Mouse (Mus musculus) heart, embryonic 10.5 days (tissue): ENCODE measurements around the gene Syna. TPM values are rescaled to one million over a fixed set of nuclear protein-coding genes. Genes with fewer than 3 reads are reported as not detected.

Experiments
- DNase-seq: peaks from one replicate; pipeline ENCODE4 v3.0.0-alpha.2; 2017; ENCODE audit warnings: low spot score
- H3K27ac ChIP-seq: fragments of 300-500 bp; sonication (generic); 2 replicates; pipeline ENCODE4 v1.5.1; 2016; ENCODE audit warnings: mild to moderate bottlenecking
- H3K27me3 ChIP-seq: fragments of 300-500 bp; sonication (generic); 2 replicates; pipeline ENCODE4 v1.6.1; 2016; ENCODE audit warnings: mild to moderate bottlenecking; ENCODE audit not compliant: poor library complexity, insufficient read depth, severe bottlenecking
- H3K36me3 ChIP-seq: fragments of 300-500 bp; sonication (generic); 2 replicates; pipeline ENCODE4 v1.6.1; 2016; ENCODE audit warnings: mild to moderate bottlenecking, moderate library complexity
- H3K4me1 ChIP-seq: fragments of 300-500 bp; sonication (generic); 2 replicates; pipeline ENCODE4 v1.6.1; 2016; ENCODE audit warnings: mild to moderate bottlenecking
- H3K4me3 ChIP-seq: fragments of 300-500 bp; sonication (generic); 2 replicates; pipeline ENCODE4 v1.5.1; 2016; ENCODE audit warnings: mild to moderate bottlenecking, moderate library complexity
- H3K9me3 ChIP-seq: fragments of 300-500 bp; sonication (generic); 2 replicates; pipeline ENCODE4 v1.6.1; 2016; ENCODE audit warnings: mild to moderate bottlenecking, moderate library complexity
- WGBS: fragments of 180-500 bp; shearing (Covaris S2); methylation state at CpG from one replicate; pipeline ENCODE4 v1.1.7; 2016; 5-methylcytosine and 5-hydroxymethylcytosine counted together
- polyA plus RNA-seq: library from polyadenylated mRNA; unstranded; fragments of >200 nt; fragmentation: Nextera tagmentation; extraction: Ambion mirVana; gene quantifications from 2 replicates; pipeline ENCODE4 v1.2.1, GENCODE M21; 2016

The Syna gene
- polyA plus RNA-seq, result not detected in 2 replicates

GRCm38 (mm10) chr5:134560071-134560449 lies at the start of gene Syna:
TSS of gene Syna (minus strand) at chr5:134560171.
- H3K36me3 ChIP-seq, result no peaks in the 10 kb centered on the region
- H3K4me3 ChIP-seq, result no peak within 1 kb of the TSS
- WGBS, result 76% methylated on average over 7 of the region's 7 CpGs
- 0 out of 2 replicates have a peak, but pooled peaks cover 4% of the 10 kb centered on the region for H3K9me3 ChIP-seq
- H3K4me1 ChIP-seq, result peaks cover 14% of the 10 kb centered on the region
- no peak within 1 kb of the TSS for H3K27ac ChIP-seq
- no peak for DNase-seq
- no peaks in the 10 kb centered on the region for H3K27me3 ChIP-seq

DNA sequence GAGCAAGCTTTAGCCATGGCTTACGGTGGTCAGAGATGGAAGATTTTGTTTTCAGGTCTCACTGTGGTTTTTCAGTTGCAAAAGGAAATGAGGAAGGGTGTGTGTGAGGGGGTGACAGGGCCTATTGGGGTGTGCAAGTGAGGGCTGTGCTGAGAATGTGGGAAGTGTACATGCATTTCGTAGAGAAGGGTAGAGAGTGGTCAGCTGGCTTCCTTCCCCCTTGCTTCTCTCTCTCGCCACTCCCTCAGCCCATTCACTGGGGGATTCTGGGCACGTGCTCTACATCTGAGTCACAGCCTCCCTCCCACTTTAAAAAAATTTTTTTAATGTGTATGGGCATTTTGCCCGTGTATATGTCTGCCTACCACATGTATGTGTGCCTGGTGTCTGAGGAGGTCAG lies 47.1 kb upstream of the Syna start:
- peaks cover 7% of the 10 kb centered on the region; the same call in 1 of the 2 replicates for H3K4me1 ChIP-seq
- H3K27me3 ChIP-seq, result no peaks in the 10 kb centered on the region
- 68% methylated on average over 5 of the region's 5 CpGs for WGBS
- H3K27ac ChIP-seq, result no peak overlapping the region
- H3K9me3 ChIP-seq, result no peaks in the 10 kb centered on the region
- H3K4me3 ChIP-seq, result no peak overlapping the region
- no peak for DNase-seq
- peaks cover 14% of the 10 kb centered on the region for H3K36me3 ChIP-seq

GRCm38 (mm10) chr5:134606314-134606713 lies 46.3 kb upstream of the Syna start:
- DNase-seq, result no peak

DNA sequence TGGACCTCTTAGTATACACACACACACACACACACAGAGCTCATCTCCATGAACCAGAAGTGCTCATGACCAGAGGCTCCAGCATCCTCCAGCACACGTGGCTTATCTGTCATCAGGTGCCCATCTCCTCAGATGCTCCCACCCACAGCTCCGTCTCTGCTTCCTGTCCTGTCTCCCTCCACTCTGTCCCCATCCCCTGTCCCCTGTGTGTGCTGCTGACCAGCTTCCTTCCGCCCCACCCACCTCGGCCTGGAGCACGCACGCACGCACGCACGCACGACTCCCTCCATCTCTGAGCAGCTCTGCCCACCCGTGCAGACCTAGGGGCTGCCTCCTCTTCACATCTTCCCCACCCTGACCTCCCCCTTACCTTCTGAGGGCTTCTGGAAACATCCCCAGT lies 44.4 kb upstream of the Syna start:
- 72% methylated on average over 11 of the region's 11 CpGs for WGBS
- H3K36me3 ChIP-seq, result peaks cover 23% of the 10 kb centered on the region

More at GRCm38 (mm10) chr5:134606314-134606713, 46.3 kb upstream of the Syna start:
- Histone ChIP-seq H3K27ac (no peak overlapping the region), H3K9me3 (no peaks in the 10 kb centered on the region), H3K27me3 (no peaks in the 10 kb centered on the region), H3K4me1 (0 out of 2 replicates have a peak, but pooled peaks cover 4% of the 10 kb centered on the region), H3K4me3 (no peak overlapping the region), H3K36me3 (peaks cover 14% of the 10 kb centered on the region)

DNA sequence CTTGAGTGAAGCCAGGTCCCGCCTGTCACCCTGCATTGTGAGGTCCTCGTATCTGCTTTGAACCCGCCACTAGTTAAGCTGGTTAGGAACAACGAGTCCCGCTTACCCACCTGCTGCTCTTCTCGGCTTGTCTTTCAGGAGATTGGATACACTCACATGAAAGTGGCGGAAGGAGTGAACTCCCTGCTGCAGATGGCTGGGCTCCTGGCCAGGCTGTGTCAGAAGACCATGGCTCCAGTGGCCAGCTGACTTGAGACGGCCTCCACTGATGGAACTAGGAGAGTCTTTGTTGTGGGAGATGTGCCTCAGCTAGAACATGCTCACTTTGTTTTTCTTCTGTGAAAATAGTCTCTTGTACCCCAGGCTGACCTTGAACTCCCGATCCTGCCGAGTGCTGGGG lies 37.7 kb upstream of the Syna start:
- Histone ChIP-seq H3K4me1 (peaks cover 15% of the 10 kb centered on the region), H3K36me3 (peaks cover 74% of the 10 kb centered on the region), H3K27me3 (no peaks in the 10 kb centered on the region), H3K9me3 (no peaks in the 10 kb centered on the region), H3K27ac (no peak overlapping the region), H3K4me3 (no peak overlapping the region)
- WGBS, result 84% methylated on average over 10 of the region's 10 CpGs
- DNase-seq, result no peak

More for the DNA sequence above, 44.4 kb upstream of the Syna start:
- Histone ChIP-seq H3K4me3 (no peak overlapping the region), H3K27ac (no peak overlapping the region), H3K9me3 (no peaks in the 10 kb centered on the region), H3K27me3 (no peaks in the 10 kb centered on the region), H3K4me1 (0 out of 2 replicates have a peak, but pooled peaks cover 4% of the 10 kb centered on the region)
- no peak for DNase-seq

DNA sequence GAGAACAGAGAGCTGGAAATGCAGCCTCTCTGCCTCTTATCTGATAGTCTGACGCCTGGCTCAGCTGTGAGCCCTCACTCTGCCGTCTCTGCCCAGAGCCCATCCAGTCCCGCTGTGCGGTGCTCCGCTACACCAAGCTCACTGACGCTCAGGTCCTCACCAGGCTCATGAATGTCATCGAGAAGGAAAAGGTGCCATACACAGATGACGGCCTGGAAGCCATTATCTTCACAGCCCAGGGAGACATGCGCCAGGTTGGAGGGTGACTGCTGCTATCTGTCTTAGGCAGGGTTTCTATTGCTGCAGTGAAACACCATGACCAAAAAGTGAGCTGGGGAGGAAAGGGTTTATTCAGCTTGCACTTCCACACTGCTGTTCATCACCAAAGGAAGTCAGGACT lies 33.1 kb upstream of the Syna start:
- H3K4me1 ChIP-seq, result peaks cover 15% of the 10 kb centered on the region
- peaks cover 94% of the 10 kb centered on the region for H3K36me3 ChIP-seq
- H3K27ac ChIP-seq, result no peak overlapping the region
- DNase-seq, result no peak
- WGBS, result 60% methylated on average over 9 of the region's 9 CpGs
- H3K27me3 ChIP-seq, result no peaks in the 10 kb centered on the region
- no peak overlapping the region for H3K4me3 ChIP-seq
- H3K9me3 ChIP-seq, result no peaks in the 10 kb centered on the region

GRCm38 (mm10) chr5:134592026-134592581 lies 32.1 kb upstream of the Syna start:
- Histone ChIP-seq H3K9me3 (no peaks in the 10 kb centered on the region), H3K36me3 (peaks cover 91% of the 10 kb centered on the region), H3K4me1 (peaks cover 15% of the 10 kb centered on the region), H3K27ac (no peak overlapping the region), H3K27me3 (no peaks in the 10 kb centered on the region), H3K4me3 (no peak overlapping the region)
- 88% methylated on average over 11 of the region's 11 CpGs for WGBS
- DNase-seq, result no peak

GRCm38 (mm10) chr5:134589900-134590299 lies 29.9 kb upstream of the Syna start:
- H3K36me3 ChIP-seq, result peaks cover 81% of the 10 kb centered on the region
- H3K27ac ChIP-seq, result no peak overlapping the region
- no peak overlapping the region for H3K4me3 ChIP-seq
- H3K4me1 ChIP-seq, result peaks cover 7% of the 10 kb centered on the region; the same call in 1 of the 2 replicates
- no peak for DNase-seq
- WGBS, result 90% methylated on average over 3 of the region's 3 CpGs
- no peaks in the 10 kb centered on the region for H3K27me3 ChIP-seq
- H3K9me3 ChIP-seq, result no peaks in the 10 kb centered on the region

DNA sequence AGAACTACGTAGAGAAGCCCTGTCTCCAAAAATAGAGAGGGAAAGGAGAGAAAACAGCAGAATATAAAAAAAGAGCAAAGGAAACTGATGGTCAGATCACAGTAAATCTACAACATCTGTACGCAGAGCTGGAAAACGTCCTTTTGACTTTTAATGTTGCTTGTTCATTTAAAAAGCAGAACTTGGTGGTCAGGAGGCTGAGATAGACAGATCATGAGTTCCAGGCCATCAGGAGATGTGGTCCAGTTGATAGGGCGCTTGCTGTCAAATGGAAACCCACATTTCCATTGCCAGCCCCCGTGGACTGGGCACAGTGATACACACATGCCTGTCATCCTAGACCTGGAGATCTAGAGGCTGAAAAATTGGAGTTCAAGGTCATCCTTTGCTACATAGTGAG lies 24.8 kb upstream of the Syna start:
- H3K4me3 ChIP-seq, result no peak overlapping the region
- no peaks in the 10 kb centered on the region for H3K27me3 ChIP-seq
- WGBS, result 86% methylated on average over 5 of the region's 5 CpGs
- H3K4me1 ChIP-seq, result peaks cover 12% of the 10 kb centered on the region
- H3K36me3 ChIP-seq, result peaks cover 32% of the 10 kb centered on the region
- H3K9me3 ChIP-seq, result no peaks in the 10 kb centered on the region
- no peak for DNase-seq
- H3K27ac ChIP-seq, result no peak overlapping the region

DNA sequence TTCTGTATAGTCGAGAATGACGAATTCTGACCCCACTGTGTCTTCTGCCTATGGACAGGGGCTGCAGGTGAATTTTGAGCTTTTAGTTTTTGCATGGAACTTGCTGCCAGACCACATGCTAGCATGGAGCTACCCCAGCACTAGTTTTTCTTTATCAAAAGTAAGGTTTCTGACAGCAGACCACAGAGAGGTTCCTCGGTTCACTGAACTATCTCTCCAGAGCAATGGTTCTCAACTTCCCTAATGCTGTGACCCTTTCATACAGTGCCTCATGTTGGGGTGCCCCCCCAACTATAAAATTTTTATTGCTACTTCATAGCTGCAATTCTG lies 23.9 kb upstream of the Syna start:
- H3K4me1 ChIP-seq, result peaks cover 12% of the 10 kb centered on the region
- 73% methylated on average over 3 of the region's 3 CpGs for WGBS
- peak overlapping the region; percentile 86; the same call in 1 of the 2 replicates for H3K4me3 ChIP-seq
- H3K27me3 ChIP-seq, result no peaks in the 10 kb centered on the region
- H3K36me3 ChIP-seq, result peaks cover 23% of the 10 kb centered on the region
- H3K27ac ChIP-seq, result no peak overlapping the region
- DNase-seq, result no peak
- no peaks in the 10 kb centered on the region for H3K9me3 ChIP-seq

- H3K36me3 ChIP-seq, result peaks cover 20% of the 10 kb centered on the region
- H3K4me1 ChIP-seq, result peaks cover 12% of the 10 kb centered on the region
- WGBS, result 32% methylated on average over 15 of the region's 15 CpGs
- H3K27me3 ChIP-seq, result no peaks in the 10 kb centered on the region
- no peaks in the 10 kb centered on the region for H3K9me3 ChIP-seq
- no peak for DNase-seq
- peak overlapping the region; percentile 86 for H3K4me3 ChIP-seq
- H3K27ac ChIP-seq, result peak overlapping the region; percentile 87
Observed at GRCm38 (mm10) chr5:134583006-134583883, 23.3 kb upstream of the Syna start.

GRCm38 (mm10) chr5:134582221-134582907 lies 22.4 kb upstream of the Syna start:
- Histone ChIP-seq H3K9me3 (no peaks in the 10 kb centered on the region), H3K27me3 (no peaks in the 10 kb centered on the region), H3K36me3 (peaks cover 15% of the 10 kb centered on the region), H3K27ac (peak overlapping the region; percentile 87), H3K4me3 (peak overlapping the region; percentile 86), H3K4me1 (peaks cover 12% of the 10 kb centered on the region)
- peak; percentile 98 for DNase-seq
- WGBS, result 9% methylated on average over 28 of the region's 30 CpGs

GRCm38 (mm10) chr5:134581146-134581545 lies 21.2 kb upstream of the Syna start, which contains the start of gene Rfc2:
TSS of gene Rfc2 (plus strand) at chr5:134581366.
- WGBS, result 79% methylated on average over 5 of the region's 5 CpGs

More at GRCm38 (mm10) chr5:134581146-134581545, 21.2 kb upstream of the Syna start, which contains the start of gene Rfc2:
- Histone ChIP-seq H3K27ac (no peak within 1 kb of the TSS), H3K4me1 (peaks cover 12% of the 10 kb centered on the region), H3K36me3 (peaks cover 6% of the 10 kb centered on the region; the same call in 1 of the 2 replicates), H3K9me3 (no peaks in the 10 kb centered on the region), H3K27me3 (no peaks in the 10 kb centered on the region), H3K4me3 (no peak within 1 kb of the TSS)
- DNase-seq, result no peak
